Mouse (Mus musculus): ENCODE measurements around the gene Stoml3.

- TF ChIP-seq CTCF (conservative IDR thresholded peaks at IDR 0.05; ENCODE audit: low read length) (no peak), POU5F1 (IDR thresholded peaks at IDR 0.05; ENCODE audit: borderline replicate concordance, low read length) (no peak)
Observed at GRCm38 (mm10) chr3:53465330-53465729, 23.1 kb upstream of the Stoml3 start.

Data from E14TG2a.4 (cell line).